27 mouse cellular contexts compared by ENCODE assay signal in genomic region chr10:13675033-13675379, GRCm38 (mm10).
DNase-seq lines count a peak whose midpoint lies in the region; ATAC-seq and TF ChIP-seq lines count a peak whose summit lies in the region.
"Had no signal": no experiment of that assay in that cellular context is flagged by ENCODE, and none has a peak within 500 bp of the region (broad histone marks: within the 10 kb centered on the region; RNA-seq: fewer than 3 reads in every experiment).

No protein-coding gene starts in this region.

- peak; percentile 27; the same call in 1 of the 2 replicates for ATAC-seq in forebrain, embryonic 12.5 days (ENCODE audit: low FRiP score)
- no peak for ATAC-seq in forebrain, embryonic 11.5 days (replicated peaks; ENCODE audit: low FRiP score)
- peak; percentile 58 for ATAC-seq in hindbrain, embryonic 16.5 days
- ATAC-seq in hindbrain, postnatal 0 days: no peak
- 0 out of 2 replicates have a peak, but pooled peaks have one; percentile 18 for ATAC-seq in midbrain, embryonic 14.5 days (ENCODE audit: low FRiP score, low TSS enrichment)
- ATAC-seq: inflammation-experienced regulatory T-cells, adult 6 months had no signal

- H3K4me1 ChIP-seq in forebrain, embryonic 12.5 days: peaks cover 6% of the 10 kb centered on the region
- H3K4me1 ChIP-seq in forebrain, embryonic 11.5 days (replicated peaks; ENCODE audit: control insufficient read depth, insufficient read depth, low read length): 0 out of 2 replicates have a peak, but pooled peaks cover 2% of the 10 kb centered on the region
- H3K4me1 ChIP-seq in hindbrain, embryonic 16.5 days (ENCODE audit: control insufficient read depth, insufficient read depth, low read depth, low read length): no peaks in the 10 kb centered on the region
- no peaks in the 10 kb centered on the region for H3K4me1 ChIP-seq in hindbrain, postnatal 0 days (ENCODE audit: insufficient read depth, low read length)
- H3K4me1 ChIP-seq in midbrain, embryonic 14.5 days (ENCODE audit: control insufficient read depth, insufficient read depth, low read length): no peaks in the 10 kb centered on the region
- H3K4me1 ChIP-seq: heart, embryonic 13.5 days; kidney, embryonic 15.5 days; limb, embryonic 13.5 days; lung, embryonic 15.5 days had no signal

- 67% methylated on average over 3 of the region's 3 CpGs for WGBS in forebrain, embryonic 12.5 days
- WGBS in forebrain, embryonic 11.5 days: 76% methylated on average over 3 of the region's 3 CpGs
- 74% methylated on average over 3 of the region's 3 CpGs for WGBS in hindbrain, embryonic 16.5 days
- WGBS in hindbrain, postnatal 0 days: 77% methylated on average over 3 of the region's 3 CpGs
- 65% methylated on average over 3 of the region's 3 CpGs for WGBS in midbrain, embryonic 14.5 days

- no peak for DNase-seq in forebrain, embryonic 11.5 days (ENCODE audit: low spot score)
- DNase-seq in hindbrain, postnatal 0 days (ENCODE audit: low spot score): no peak
- peak; percentile 14 for DNase-seq in 3134 (ENCODE audit: extremely low read depth, insufficient read length, low spot score)
- no peak for DNase-seq in midbrain, embryonic 14.5 days
- no peak for DNase-seq in thymus, postnatal 0 days (ENCODE audit: low spot score)
- DNase-seq in thymus, postnatal 10 days (ENCODE audit: low spot score in 2 of 2): no peak
- DNase-seq: adrenal gland, postnatal 14 days; cerebellum, adult 11 months; cerebellum, adult 9-10 months; cerebellum, postnatal 36 days; gastrocnemius, postnatal 10 days; heart, postnatal 10 days; kidney, adult 11 months; kidney, postnatal 25 days; lung, postnatal 36 days; right cerebral cortex, adult 18-20 months; spleen, adult 18-20 months; thymus, postnatal 36 days had no signal

- H3K27me3 ChIP-seq in forebrain, embryonic 12.5 days: no peaks in the 10 kb centered on the region
- H3K27me3 ChIP-seq in forebrain, embryonic 11.5 days (ENCODE audit: control insufficient read depth, insufficient read depth, low read length): no peaks in the 10 kb centered on the region
- H3K27me3 ChIP-seq in hindbrain, embryonic 16.5 days (replicated peaks; ENCODE audit: control insufficient read depth, insufficient read depth, low read length): no peaks in the 10 kb centered on the region
- H3K27me3 ChIP-seq in hindbrain, postnatal 0 days (ENCODE audit: insufficient read depth, low read length): no peaks in the 10 kb centered on the region
- no peaks in the 10 kb centered on the region for H3K27me3 ChIP-seq in midbrain, embryonic 14.5 days (ENCODE audit: control insufficient read depth, insufficient read depth, low read length)
- H3K27me3 ChIP-seq: heart, embryonic 13.5 days; kidney, embryonic 15.5 days; lung, embryonic 15.5 days had no signal

- no peak overlapping the region for H3K27ac ChIP-seq in forebrain, embryonic 12.5 days
- no peak overlapping the region for H3K27ac ChIP-seq in forebrain, embryonic 11.5 days (ENCODE audit: low read depth, low read length)
- no peak overlapping the region for H3K27ac ChIP-seq in hindbrain, embryonic 16.5 days (ENCODE audit: low read depth, low read length)
- no peak overlapping the region for H3K27ac ChIP-seq in hindbrain, postnatal 0 days
- H3K27ac ChIP-seq in midbrain, embryonic 14.5 days (replicated peaks; ENCODE audit: low read depth, low read length): no peak overlapping the region
- H3K27ac ChIP-seq: heart, embryonic 13.5 days; kidney, embryonic 15.5 days; limb, embryonic 13.5 days; lung, embryonic 15.5 days had no signal

- H3K36me3 ChIP-seq in forebrain, embryonic 12.5 days (replicated peaks): no peaks in the 10 kb centered on the region
- no peaks in the 10 kb centered on the region for H3K36me3 ChIP-seq in forebrain, embryonic 11.5 days (ENCODE audit: control insufficient read depth, insufficient read depth, low read length)
- H3K36me3 ChIP-seq in hindbrain, embryonic 16.5 days (ENCODE audit: control insufficient read depth, insufficient read depth, low read length): no peaks in the 10 kb centered on the region
- H3K36me3 ChIP-seq in hindbrain, postnatal 0 days (ENCODE audit: insufficient read depth, low read length): no peaks in the 10 kb centered on the region
- H3K36me3 ChIP-seq in midbrain, embryonic 14.5 days (ENCODE audit: control insufficient read depth, insufficient read depth, low read length): no peaks in the 10 kb centered on the region
- H3K36me3 ChIP-seq: kidney, embryonic 15.5 days; limb, embryonic 13.5 days; lung, embryonic 15.5 days had no signal

- no peak for TF ChIP-seq CTCF in hindbrain, postnatal 0 days (IDR thresholded peaks at IDR 0.05; ENCODE audit: low read depth)

- H3K4me3 ChIP-seq in forebrain, embryonic 12.5 days (replicated peaks): no peak overlapping the region
- no peak overlapping the region for H3K4me3 ChIP-seq in forebrain, embryonic 11.5 days (ENCODE audit: low read depth, low read length)
- H3K4me3 ChIP-seq in hindbrain, embryonic 16.5 days (ENCODE audit: low read length): no peak overlapping the region
- H3K4me3 ChIP-seq in hindbrain, postnatal 0 days (ENCODE audit: low read length): no peak overlapping the region
- no peak overlapping the region for H3K4me3 ChIP-seq in midbrain, embryonic 14.5 days (replicated peaks; ENCODE audit: low read depth, low read length)
- H3K4me3 ChIP-seq: heart, embryonic 13.5 days; kidney, embryonic 15.5 days; left cerebral cortex, adult 2 months; limb, embryonic 13.5 days; lung, embryonic 15.5 days had no signal

- H3K9ac ChIP-seq in forebrain, embryonic 12.5 days: no peak overlapping the region
- H3K9ac ChIP-seq in forebrain, embryonic 11.5 days (ENCODE audit: low read length): no peak overlapping the region
- H3K9ac ChIP-seq in hindbrain, embryonic 16.5 days (ENCODE audit: low read depth, low read length): no peak overlapping the region
- no peak overlapping the region for H3K9ac ChIP-seq in hindbrain, postnatal 0 days (replicated peaks; ENCODE audit: low read length)
- H3K9ac ChIP-seq in midbrain, embryonic 14.5 days (replicated peaks; ENCODE audit: low read length): no peak overlapping the region
- H3K9ac ChIP-seq: heart, embryonic 13.5 days; kidney, embryonic 15.5 days; limb, embryonic 13.5 days; lung, embryonic 15.5 days had no signal

- no peak overlapping the region for H3K4me2 ChIP-seq in forebrain, embryonic 12.5 days
- no peak overlapping the region for H3K4me2 ChIP-seq in forebrain, embryonic 11.5 days (ENCODE audit: low read depth, low read length, severe bottlenecking)
- no peak overlapping the region for H3K4me2 ChIP-seq in hindbrain, embryonic 16.5 days (ENCODE audit: low read length)
- H3K4me2 ChIP-seq in hindbrain, postnatal 0 days (ENCODE audit: low read depth, low read length): no peak overlapping the region
- H3K4me2 ChIP-seq in midbrain, embryonic 14.5 days (ENCODE audit: low read length): no peak overlapping the region
- H3K4me2 ChIP-seq: heart, embryonic 13.5 days; kidney, embryonic 15.5 days; limb, embryonic 13.5 days; liver, embryonic 11.5 days; lung, embryonic 15.5 days had no signal

- no peaks in the 10 kb centered on the region for H3K9me3 ChIP-seq in forebrain, embryonic 12.5 days
- H3K9me3 ChIP-seq in forebrain, embryonic 11.5 days (ENCODE audit: control insufficient read depth, low read length): no peaks in the 10 kb centered on the region
- H3K9me3 ChIP-seq in hindbrain, embryonic 16.5 days (ENCODE audit: control insufficient read depth, low read length): no peaks in the 10 kb centered on the region; the same call in 1 of the 2 replicates
- no peaks in the 10 kb centered on the region for H3K9me3 ChIP-seq in hindbrain, postnatal 0 days (ENCODE audit: low read length)
- H3K9me3 ChIP-seq in midbrain, embryonic 14.5 days (ENCODE audit: control insufficient read depth, low read length): no peaks in the 10 kb centered on the region
- H3K9me3 ChIP-seq: heart, embryonic 13.5 days; kidney, embryonic 15.5 days; limb, embryonic 13.5 days; lung, embryonic 15.5 days had no signal

Comparison
In these comparisons a context has a peak if more than half of its experiments do, and no peak if none do; other contexts are left out.
1. ATAC-seq: peak in forebrain, embryonic 12.5 days (single experiment), hindbrain, embryonic 16.5 days (single experiment) and midbrain, embryonic 14.5 days (single experiment); none in forebrain, embryonic 11.5 days (single experiment) and hindbrain, postnatal 0 days (single experiment).